Mouse (Mus musculus) 3T3-L1 (cell line): ENCODE measurements around the gene Gchfr.
A peak's percentile ranks its signal among the peaks of the same experiment; 100 is the strongest.

Experiments
- DNase-seq: peaks from one replicate; pipeline ENCODE4 v3.0.0-alpha.2; 2015; ENCODE audit warnings: low read depth, low spot score

Gene Gchfr

GRCm38 (mm10) chr2:119172862-119173576, 5.4 kb downstream of the Gchfr start:
- peak; percentile 85 for DNase-seq

GRCm38 (mm10) chr2:119173991-119174651, 6.5 kb downstream of the Gchfr start, which contains the start of gene Gm14137:
TSS of gene Gm14137 (plus strand) at chr2:119174509.
- peak; percentile 99 for DNase-seq

- DNase-seq = peak; percentile 72
These were observed 7.3 kb downstream of the Gchfr start for GRCm38 (mm10) chr2:119174866-119175265.

- DNase-seq = peak; percentile 80
These were observed 8.0 kb downstream of the Gchfr start for GRCm38 (mm10) chr2:119175614-119176013.

GRCm38 (mm10) chr2:119176761-119177160, 9.2 kb downstream of the Gchfr start:
- DNase-seq = no peak

- DNase-seq = no peak
These were observed 9.9 kb downstream of the Gchfr start for GRCm38 (mm10) chr2:119177384-119177939.

GRCm38 (mm10) chr2:119182914-119183313, 15.3 kb downstream of the Gchfr start:
- DNase-seq = no peak

GRCm38 (mm10) chr2:119189029-119189710, 21.6 kb downstream of the Gchfr start:
- DNase-seq = peak; percentile 93

- no peak for DNase-seq
These were observed 23.4 kb downstream of the Gchfr start for GRCm38 (mm10) chr2:119190969-119191368.

GRCm38 (mm10) chr2:119194140-119194539, 26.6 kb downstream of the Gchfr start:
- DNase-seq = no peak

- peak; percentile 71 for DNase-seq
These were observed 28.9 kb downstream of the Gchfr start for GRCm38 (mm10) chr2:119196316-119197108.

GRCm38 (mm10) chr2:119197493-119197892, 29.9 kb downstream of the Gchfr start:
- DNase-seq = no peak

GRCm38 (mm10) chr2:119198049-119198448, 30.5 kb downstream of the Gchfr start:
- no peak for DNase-seq

GRCm38 (mm10) chr2:119198934-119199333, 31.4 kb downstream of the Gchfr start:
- no peak for DNase-seq

GRCm38 (mm10) chr2:119202914-119203453, 35.4 kb downstream of the Gchfr start:
- no peak for DNase-seq

GRCm38 (mm10) chr2:119203871-119204460, 36.4 kb downstream of the Gchfr start:
- DNase-seq = peak; percentile 66

GRCm38 (mm10) chr2:119207961-119208343, 40.4 kb downstream of the Gchfr start:
- DNase-seq = no peak

- peak; percentile 99 for DNase-seq
These were observed 41.0 kb downstream of the Gchfr start, which contains the start of the genes Zfyve19 and Dnajc17 for GRCm38 (mm10) chr2:119208344-119209175. TSS of gene Zfyve19 (plus strand) at chr2:119208617. TSS of gene Dnajc17 (minus strand) at chr2:119208795.

GRCm38 (mm10) chr2:119209176-119209507, 41.6 kb downstream of the Gchfr start:
- DNase-seq = no peak
